Mouse (Mus musculus) forebrain, embryonic 15.5 days (tissue): ENCODE measurements at regions not wholly inside any gene's neighbourhood (a gene's known extent, or its start where the extent isn't known, plus 50 kb on each side); places are given as distances from the start of the nearest gene placed in this dataset.

ENCODE experiments used
- ATAC-seq: fragments of 200-750 bp; cut with Nextera tagmentation; replicated peaks from 2 replicates; pipeline ENCODE4 v1.8.0; 2017; ENCODE audit warnings: mild to moderate bottlenecking, moderate TSS enrichment, moderate library complexity
- H3K27ac ChIP-seq: fragments of 300-500 bp; sonication (generic); replicated peaks from 2 replicates; pipeline ENCODE4 v1.5.1; 2015; ENCODE audit warnings: mild to moderate bottlenecking, inconsistent platforms
- H3K27me3 ChIP-seq: fragments of 300-500 bp; sonication (generic); 2 replicates; pipeline ENCODE4 v1.6.1; 2015; ENCODE audit warnings: inconsistent platforms
- H3K36me3 ChIP-seq: fragments of 300-500 bp; sonication (generic); 2 replicates; pipeline ENCODE4 v1.6.1; 2015; ENCODE audit warnings: mild to moderate bottlenecking, inconsistent platforms
- H3K4me1 ChIP-seq: fragments of 300-500 bp; sonication (generic); 2 replicates; pipeline ENCODE4 v1.6.1; 2015; ENCODE audit warnings: inconsistent platforms
- H3K4me2 ChIP-seq: fragments of 300-500 bp; sonication (generic); replicated peaks from 2 replicates; pipeline ENCODE4 v1.6.1; 2015; ENCODE audit warnings: mild to moderate bottlenecking, inconsistent platforms
- H3K4me3 ChIP-seq: fragments of 300-500 bp; sonication (generic); 2 replicates; pipeline ENCODE4 v1.5.1; 2015; ENCODE audit warnings: mild to moderate bottlenecking, inconsistent platforms
- H3K9ac ChIP-seq: fragments of 300-500 bp; sonication (generic); replicated peaks from 2 replicates; pipeline ENCODE4 v1.6.1; 2015; ENCODE audit warnings: mild to moderate bottlenecking, inconsistent platforms
- H3K9me3 ChIP-seq: fragments of 300-500 bp; sonication (generic); 2 replicates; pipeline ENCODE4 v1.6.1; 2016; ENCODE audit warnings: inconsistent platforms
- WGBS: fragments of 180-500 bp; shearing (Covaris S2); methylation state at CpG from one replicate; pipeline ENCODE4 v1.1.7; 2015; ENCODE audit warnings: mixed read lengths; 5-methylcytosine and 5-hydroxymethylcytosine counted together

DNA sequence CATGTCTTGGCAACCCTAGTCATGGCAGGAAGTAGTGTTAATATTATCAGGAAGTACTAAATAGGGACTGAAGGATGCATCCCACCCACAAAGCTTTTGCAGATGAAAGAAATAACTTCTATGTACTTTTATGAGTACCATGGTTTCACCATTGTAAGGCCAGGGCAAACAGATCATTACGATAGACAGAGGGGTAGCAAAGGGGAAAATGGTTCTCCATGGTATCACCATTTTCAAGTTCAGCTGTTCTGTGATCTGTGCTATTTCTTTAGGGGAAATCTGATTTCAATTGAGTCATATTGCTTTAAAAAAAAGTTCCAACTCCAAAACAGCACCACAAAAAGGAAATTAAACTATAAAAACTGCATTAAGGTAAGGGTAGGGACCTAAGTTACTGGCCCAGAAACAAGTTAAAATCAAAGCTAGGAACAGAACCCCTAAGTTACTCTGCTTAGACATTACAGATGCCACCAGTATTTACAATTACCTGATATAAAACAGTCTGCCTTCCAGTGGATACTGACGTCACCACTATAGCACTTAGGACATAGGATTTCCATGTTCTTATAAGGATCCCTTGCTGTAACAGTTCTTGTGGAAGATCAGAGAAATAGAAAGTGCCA is 610.4 kb downstream of the Bcl11a start:
- H3K27me3 ChIP-seq = no peaks in the 10 kb centered on the region
- no peak overlapping the region for H3K4me2 ChIP-seq
- H3K36me3 ChIP-seq = no peaks in the 10 kb centered on the region
- H3K27ac ChIP-seq = no peak overlapping the region
- H3K4me3 ChIP-seq = no peak overlapping the region
- H3K9ac ChIP-seq = no peak overlapping the region
- no peaks in the 10 kb centered on the region for H3K9me3 ChIP-seq
- no peak for ATAC-seq
- no peaks in the 10 kb centered on the region; the same call in 1 of the 2 replicates for H3K4me1 ChIP-seq
- WGBS = 97% methylated on average over 2 of the region's 2 CpGs

DNA sequence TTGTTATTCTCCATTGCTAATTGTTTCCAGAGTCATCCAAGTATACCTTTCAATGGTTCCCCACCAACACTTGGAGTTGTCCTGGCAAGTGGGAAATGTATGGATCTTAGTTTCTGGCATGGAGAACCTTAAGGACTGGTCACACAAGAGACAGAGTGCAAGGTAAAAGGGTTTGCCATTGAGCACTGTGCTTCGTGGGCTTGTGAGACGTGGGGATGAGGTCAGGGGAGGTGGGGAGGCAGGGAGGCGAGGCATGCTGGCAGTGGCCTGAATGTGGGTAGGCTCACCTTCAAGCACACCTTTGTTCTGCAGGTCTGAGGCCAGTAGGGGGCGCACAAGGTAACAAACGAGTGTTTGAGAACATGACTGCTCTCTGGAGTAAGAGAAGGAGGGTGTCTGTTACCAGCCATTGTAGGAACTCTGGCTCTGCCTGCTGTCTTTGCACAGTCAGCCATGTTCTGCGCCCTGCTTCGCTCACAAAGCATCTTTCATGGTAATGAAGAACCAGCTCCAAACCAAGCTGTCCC is 612.0 kb downstream of the Bcl11a start:
- no peaks in the 10 kb centered on the region for H3K9me3 ChIP-seq
- 40% methylated on average over 7 of the region's 7 CpGs for WGBS
- no peak for ATAC-seq

GRCm38 (mm10) chr11:24693926-24694325 is 616.1 kb downstream of the Bcl11a start:
- H3K4me1 ChIP-seq = peaks cover 26% of the 10 kb centered on the region
- WGBS = 59% methylated on average over 6 of the region's 6 CpGs
- peak; percentile 67 for ATAC-seq
- H3K9me3 ChIP-seq = no peaks in the 10 kb centered on the region
- H3K4me3 ChIP-seq = no peak overlapping the region
- no peak overlapping the region for H3K9ac ChIP-seq
- H3K4me2 ChIP-seq = no peak overlapping the region
- H3K36me3 ChIP-seq = no peaks in the 10 kb centered on the region
- no peaks in the 10 kb centered on the region for H3K27me3 ChIP-seq
- peak overlapping the region; percentile 75 for H3K27ac ChIP-seq

More for the DNA sequence above, 612.0 kb downstream of the Bcl11a start:
- Histone ChIP-seq H3K36me3 (no peaks in the 10 kb centered on the region), H3K27ac (no peak overlapping the region), H3K27me3 (no peaks in the 10 kb centered on the region), H3K4me2 (no peak overlapping the region), H3K4me3 (no peak overlapping the region), H3K4me1 (peaks cover 9% of the 10 kb centered on the region), H3K9ac (no peak overlapping the region)

DNA sequence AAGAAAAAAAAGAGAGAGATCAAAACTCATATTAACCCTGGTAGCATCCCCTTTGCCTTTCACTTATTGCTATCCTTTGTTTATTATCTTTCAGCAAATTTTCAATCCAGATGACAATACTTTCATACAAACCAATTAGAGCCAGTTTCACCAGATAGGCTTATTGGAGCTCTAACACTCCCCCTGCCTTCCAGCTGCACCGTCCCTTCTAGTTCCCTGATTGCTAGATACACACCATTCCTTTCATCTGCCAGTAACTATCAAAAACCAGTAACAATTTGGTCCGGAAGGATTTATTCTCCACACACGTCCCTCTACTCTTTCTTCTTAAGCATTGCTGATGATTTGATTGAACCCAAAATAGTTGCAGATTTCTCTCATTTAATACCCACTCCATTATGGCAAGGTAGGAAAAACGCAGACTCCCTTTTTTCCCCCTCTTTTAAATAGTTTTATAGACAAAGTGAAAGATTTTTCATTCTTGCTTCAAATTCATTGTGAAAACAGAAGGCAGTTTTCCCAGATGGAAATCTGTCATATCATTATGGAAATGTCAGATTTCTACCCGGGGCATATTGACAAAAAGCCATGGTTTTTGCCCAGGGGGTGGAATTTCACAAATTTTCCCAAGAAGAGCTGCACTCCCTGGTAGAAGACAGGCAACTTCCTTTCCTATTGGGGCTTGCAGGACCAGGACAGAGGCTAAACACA is 617.3 kb downstream of the Bcl11a start:
- peak overlapping the region; percentile 75 for H3K27ac ChIP-seq
- H3K36me3 ChIP-seq = no peaks in the 10 kb centered on the region
- H3K27me3 ChIP-seq = no peaks in the 10 kb centered on the region
- 21% methylated on average over 5 of the region's 5 CpGs for whole genome bisulfite sequencing
- H3K4me3 ChIP-seq = no peak overlapping the region
- peak; percentile 41; the same call in 1 of the 2 replicates for ATAC-seq
- H3K4me2 ChIP-seq = no peak overlapping the region
- peaks cover 26% of the 10 kb centered on the region for H3K4me1 ChIP-seq
- no peaks in the 10 kb centered on the region for H3K9me3 ChIP-seq
- H3K9ac ChIP-seq = no peak overlapping the region

DNA sequence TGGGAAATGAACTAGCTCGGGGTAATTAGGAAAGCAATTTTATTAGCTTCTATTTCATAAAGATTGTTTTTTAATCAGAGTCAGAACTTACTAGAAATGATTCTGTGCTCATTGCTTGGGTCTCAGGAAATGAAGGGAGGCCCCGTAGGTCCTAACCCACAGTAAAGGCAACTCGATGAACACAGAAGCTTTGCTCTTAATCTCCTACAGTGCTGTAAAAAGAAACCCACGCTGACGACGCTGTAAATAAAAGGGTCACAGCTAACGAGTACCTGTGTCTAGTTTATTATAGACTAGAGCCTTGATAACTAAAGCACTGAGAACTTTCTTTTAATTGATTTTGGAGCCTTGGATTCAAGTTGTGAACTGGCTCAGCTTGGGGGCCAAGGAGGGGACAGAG is 618.7 kb downstream of the Bcl11a start:
- no peak overlapping the region for H3K4me2 ChIP-seq
- H3K9me3 ChIP-seq = no peaks in the 10 kb centered on the region
- no peaks in the 10 kb centered on the region for H3K27me3 ChIP-seq
- ATAC-seq = no peak
- WGBS = 10% methylated on average over 7 of the region's 7 CpGs
- H3K27ac ChIP-seq = no peak overlapping the region
- H3K9ac ChIP-seq = no peak overlapping the region
- H3K4me1 ChIP-seq = peaks cover 26% of the 10 kb centered on the region
- H3K36me3 ChIP-seq = no peaks in the 10 kb centered on the region
- H3K4me3 ChIP-seq = no peak overlapping the region

- Histone ChIP-seq H3K9me3 (no peaks in the 10 kb centered on the region), H3K4me3 (no peak overlapping the region), H3K27me3 (no peaks in the 10 kb centered on the region), H3K9ac (no peak overlapping the region), H3K4me1 (peaks cover 7% of the 10 kb centered on the region), H3K4me2 (no peak overlapping the region), H3K36me3 (no peaks in the 10 kb centered on the region), H3K27ac (peak overlapping the region; percentile 60; the same call in 1 of the 2 replicates)
- ATAC-seq = peak; percentile 66
- 84% methylated on average over 3 of the region's 3 CpGs for WGBS
These were observed 630.9 kb downstream of the Bcl11a start for GRCm38 (mm10) chr11:24708790-24709189.

DNA sequence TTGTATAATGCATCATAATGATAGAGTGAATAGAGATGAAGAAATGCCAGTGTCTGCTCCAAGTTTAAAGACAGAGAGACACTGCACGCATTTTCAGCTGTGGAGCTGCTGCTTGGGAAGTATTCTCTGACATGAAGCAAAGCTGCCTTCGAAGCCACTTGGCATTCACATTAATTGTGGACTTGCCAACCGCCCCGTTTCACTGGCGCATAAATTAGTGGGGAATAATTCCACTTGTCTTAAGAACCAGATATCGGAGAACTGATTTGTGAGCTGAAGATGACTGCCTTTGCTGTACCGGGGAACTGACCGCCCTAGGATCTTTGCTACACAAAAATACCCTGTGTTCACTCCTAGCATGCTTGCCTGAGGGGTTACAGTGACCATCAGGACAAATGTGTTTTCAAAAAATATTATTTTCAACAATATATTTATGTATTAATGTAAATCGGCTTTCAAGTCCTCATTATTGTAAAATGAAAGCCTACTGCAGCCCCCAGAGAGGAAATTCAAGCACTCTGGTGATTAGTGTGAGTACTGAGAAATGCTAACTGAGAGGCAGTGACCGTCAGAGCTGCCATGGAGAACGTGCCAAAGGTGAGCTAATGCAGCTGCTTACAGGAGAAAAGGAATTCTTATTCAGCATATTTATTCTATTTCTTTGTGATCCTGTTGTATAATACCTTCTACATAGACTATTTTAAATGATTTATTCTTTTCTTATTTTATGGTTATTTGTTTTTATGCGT is 638.9 kb downstream of the Bcl11a start:
- 26% methylated on average over 12 of the region's 12 CpGs for WGBS
- Histone ChIP-seq H3K4me1 (peaks cover 22% of the 10 kb centered on the region), H3K36me3 (no peaks in the 10 kb centered on the region), H3K9me3 (no peaks in the 10 kb centered on the region), H3K27me3 (no peaks in the 10 kb centered on the region), H3K4me2 (peak overlapping the region; percentile 37), H3K4me3 (peak overlapping the region; percentile 5; the same call in 1 of the 2 replicates), H3K27ac (peak overlapping the region; percentile 85), H3K9ac (no peak overlapping the region)
- peak; percentile 63 for ATAC-seq

DNA sequence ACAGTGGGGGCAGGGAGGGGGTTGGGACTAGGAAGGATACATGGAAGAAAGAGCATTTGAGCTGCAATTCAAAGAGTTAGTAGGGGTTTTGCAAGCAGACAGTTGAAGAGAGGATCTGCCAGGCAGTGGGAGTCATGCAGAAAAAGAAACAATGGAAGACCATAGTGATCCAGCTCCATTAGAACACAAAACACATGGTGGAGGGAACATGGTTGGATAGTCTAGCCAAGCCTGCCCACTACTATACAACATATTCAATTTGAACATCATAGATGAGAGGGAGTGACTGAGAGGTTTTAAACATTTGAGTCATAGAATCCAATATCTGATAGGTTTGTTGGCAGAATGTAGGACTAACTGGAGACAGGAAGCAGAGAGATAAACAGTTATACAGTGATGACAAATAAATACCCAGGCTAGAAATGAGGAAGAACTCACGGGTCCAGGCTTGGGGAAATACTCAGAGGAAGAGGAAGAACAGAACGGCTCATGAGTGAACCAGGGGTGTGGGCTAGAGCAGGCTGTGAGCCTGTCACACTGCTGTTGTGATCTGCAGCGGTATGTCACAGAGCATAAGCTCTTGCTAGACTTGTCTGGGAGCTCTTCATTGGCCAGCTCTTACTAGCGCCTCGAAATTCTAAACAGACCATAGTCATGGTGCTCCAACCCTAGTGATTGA is 646.5 kb downstream of the Bcl11a start:
- H3K4me3 ChIP-seq = no peak overlapping the region
- no peaks in the 10 kb centered on the region for H3K36me3 ChIP-seq
- H3K27ac ChIP-seq = no peak overlapping the region
- peaks cover 12% of the 10 kb centered on the region for H3K4me1 ChIP-seq
- H3K9me3 ChIP-seq = no peaks in the 10 kb centered on the region
- no peak overlapping the region for H3K4me2 ChIP-seq
- H3K27me3 ChIP-seq = no peaks in the 10 kb centered on the region
- ATAC-seq = no peak
- WGBS = 88% methylated on average over 5 of the region's 5 CpGs
- H3K9ac ChIP-seq = no peak overlapping the region

GRCm38 (mm10) chr11:24726331-24726730 is 648.5 kb downstream of the Bcl11a start:
- WGBS = 34% methylated on average over 3 of the region's 3 CpGs
- peak overlapping the region; percentile 68 for H3K27ac ChIP-seq
- H3K27me3 ChIP-seq = no peaks in the 10 kb centered on the region
- H3K4me2 ChIP-seq = no peak overlapping the region
- no peaks in the 10 kb centered on the region for H3K9me3 ChIP-seq
- H3K36me3 ChIP-seq = no peaks in the 10 kb centered on the region
- H3K9ac ChIP-seq = no peak overlapping the region
- no peak for ATAC-seq
- H3K4me1 ChIP-seq = peaks cover 12% of the 10 kb centered on the region
- H3K4me3 ChIP-seq = no peak overlapping the region

DNA sequence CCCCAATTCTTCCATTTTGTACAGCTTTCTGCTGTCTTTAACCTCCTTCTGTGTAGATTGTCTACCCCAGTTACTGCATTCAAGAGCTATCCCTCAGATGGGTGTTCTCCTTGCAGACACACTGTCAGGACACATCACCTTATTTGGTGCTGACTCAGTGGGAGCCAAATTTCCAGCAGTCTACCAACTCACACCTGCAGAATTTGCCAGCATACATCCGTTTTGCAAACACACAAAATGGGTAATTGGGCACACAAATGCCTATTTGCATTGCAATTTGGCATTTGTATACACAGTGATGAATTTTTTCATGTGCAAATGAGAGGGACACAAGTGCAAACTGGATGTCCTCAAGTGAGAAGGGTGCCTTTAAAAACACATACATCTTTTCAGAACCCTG is 649.5 kb downstream of the Bcl11a start:
- Histone ChIP-seq H3K9ac (no peak overlapping the region), H3K36me3 (no peaks in the 10 kb centered on the region), H3K27me3 (no peaks in the 10 kb centered on the region), H3K4me1 (peaks cover 12% of the 10 kb centered on the region), H3K9me3 (no peaks in the 10 kb centered on the region), H3K4me3 (no peak overlapping the region), H3K27ac (no peak overlapping the region), H3K4me2 (no peak overlapping the region)
- 5% methylated on average over 1 of the region's 1 CpGs for WGBS
- peak; percentile 58 for ATAC-seq

GRCm38 (mm10) chr11:24731431-24731830 is 653.6 kb downstream of the Bcl11a start:
- Histone ChIP-seq H3K36me3 (no peaks in the 10 kb centered on the region), H3K27ac (no peak overlapping the region), H3K4me3 (no peak overlapping the region), H3K4me1 (peaks cover 8% of the 10 kb centered on the region), H3K9me3 (no peaks in the 10 kb centered on the region), H3K9ac (no peak overlapping the region), H3K27me3 (no peaks in the 10 kb centered on the region), H3K4me2 (no peak overlapping the region)
- 21% methylated on average over 1 of the region's 1 CpGs for WGBS
- no peak for ATAC-seq
